Mouse (Mus musculus) megakaryocyte progenitor cell, adult 5-6 weeks (primary cell): ENCODE results near the gene Iqcf3. TPM values are rescaled to one million over a fixed set of nuclear protein-coding genes. Genes with fewer than 3 reads are reported as not detected.
"Not testable (repeated sequence)": the region's sequence is repeated elsewhere in the genome, so short reads cannot be mapped to it uniquely, and the experiment has no call there.

ENCODE experiments used
- ATAC-seq: replicated peaks from 2 replicates; pipeline ENCODE4 v1.8.0; 2016; ENCODE audit warnings: mild to moderate bottlenecking, moderate TSS enrichment, inconsistent platforms; ENCODE audit not compliant: poor library complexity
- total RNA-seq, 2 experiments: library from RNA; stranded (forward) in 1 of 2; stranded (reverse) in 1 of 2; fragments of 157-497, 149-512 nt in 1 of 2; fragments of 200-1000 nt in 1 of 2; gene quantifications; 2 replicates each; pipeline versions ENCODE4 v1.2.3 to v1.2.4; 2015 to 2017

Iqcf3 gene
- not detected in 2 replicates for total RNA-seq (2015)
- total RNA-seq (2017) = not detected in 2 replicates

- no peak for ATAC-seq
Observed at GRCm38 (mm10) chr9:106561531-106561930, at the start of gene Iqcf3. TSS of gene Iqcf3 (minus strand) at chr9:106561631.

- ATAC-seq = no peak
Observed at GRCm38 (mm10) chr9:106610727-106611126, 49.3 kb upstream of the Iqcf3 start.

GRCm38 (mm10) chr9:106600546-106600945, 39.1 kb upstream of the Iqcf3 start:
- ATAC-seq = 0 out of 2 replicates have a peak, but pooled peaks have one; percentile 31

- ATAC-seq = no peak
Observed at GRCm38 (mm10) chr9:106598466-106598865, 37.0 kb upstream of the Iqcf3 start.

GRCm38 (mm10) chr9:106595836-106596235, 34.4 kb upstream of the Iqcf3 start:
- ATAC-seq = no peak

- not testable (repeated sequence) for ATAC-seq
Observed at GRCm38 (mm10) chr9:106595402-106595801, 34.0 kb upstream of the Iqcf3 start.

- no peak for ATAC-seq
Observed at GRCm38 (mm10) chr9:106592158-106592557, 30.7 kb upstream of the Iqcf3 start.

- no peak for ATAC-seq
Observed at GRCm38 (mm10) chr9:106582552-106582951, 21.1 kb upstream of the Iqcf3 start.

GRCm38 (mm10) chr9:106580016-106580415, 18.6 kb upstream of the Iqcf3 start:
- no peak for ATAC-seq

- ATAC-seq = no peak
Observed at GRCm38 (mm10) chr9:106576112-106576511, 14.7 kb upstream of the Iqcf3 start.

GRCm38 (mm10) chr9:106573366-106573765, 11.9 kb upstream of the Iqcf3 start:
- ATAC-seq = no peak

GRCm38 (mm10) chr9:106572186-106572585, 10.8 kb upstream of the Iqcf3 start:
- no peak for ATAC-seq

GRCm38 (mm10) chr9:106570896-106571295, 9.5 kb upstream of the Iqcf3 start, which contains the start of gene Iqcf4:
TSS of gene Iqcf4 (minus strand) at chr9:106570996.
- no peak for ATAC-seq

GRCm38 (mm10) chr9:106566437-106566836, 5.0 kb upstream of the Iqcf3 start:
- ATAC-seq = peak; percentile 61; the same call in 1 of the 2 replicates

- no peak for ATAC-seq
Observed at GRCm38 (mm10) chr9:106564025-106564424, 2.6 kb upstream of the Iqcf3 start.

GRCm38 (mm10) chr9:106562291-106562690, 860 bp upstream of the Iqcf3 start:
- no peak for ATAC-seq

- ATAC-seq = no peak
Observed at GRCm38 (mm10) chr9:106534975-106535374, 26.5 kb downstream of the Iqcf3 start.

GRCm38 (mm10) chr9:106534296-106534695, 27.1 kb downstream of the Iqcf3 start:
- ATAC-seq = no peak

GRCm38 (mm10) chr9:106531833-106532232, 29.6 kb downstream of the Iqcf3 start:
- ATAC-seq = peak; percentile 99

GRCm38 (mm10) chr9:106519909-106520308, 41.5 kb downstream of the Iqcf3 start:
- ATAC-seq = no peak

GRCm38 (mm10) chr9:106519433-106519832, 42.0 kb downstream of the Iqcf3 start:
- ATAC-seq = no peak

GRCm38 (mm10) chr9:106514273-106514672, 47.2 kb downstream of the Iqcf3 start, which contains the start of gene Iqcf5:
TSS of gene Iqcf5 (plus strand) at chr9:106514573.
- ATAC-seq = no peak

GRCm38 (mm10) chr9:106513566-106513965, 47.9 kb downstream of the Iqcf3 start:
- ATAC-seq = no peak
